Mouse (Mus musculus): ENCODE measurements at regions not wholly inside any gene's neighbourhood (a gene's known extent, or its start where the extent isn't known, plus 50 kb on each side); places are given as distances from the start of the nearest gene placed in this dataset.

GRCm38 (mm10) chr2:84173450-84173849, 183.1 kb downstream of the Gm13691 start:
- no peak for DNase-seq (ENCODE audit: low spot score in 2 of 2)

- DNase-seq (ENCODE audit: low spot score in 2 of 2), result no peak
These were observed 193.4 kb downstream of the Gm13691 start for GRCm38 (mm10) chr2:84183624-84184287.

GRCm38 (mm10) chr2:84184288-84185015, 194.1 kb downstream of the Gm13691 start:
- DNase-seq (ENCODE audit: low spot score in 2 of 2), result no peak

GRCm38 (mm10) chr2:84185016-84185330, 194.6 kb downstream of the Gm13691 start:
- no peak for DNase-seq (ENCODE audit: low spot score in 2 of 2)

- peak in 1 of 2 experiments; percentile 40 for DNase-seq (ENCODE audit: low spot score in 2 of 2)
These were observed 195.9 kb downstream of the Gm13691 start for GRCm38 (mm10) chr2:84186126-84186701.

- no peak for DNase-seq (ENCODE audit: low spot score in 2 of 2)
These were observed 197.1 kb downstream of the Gm13691 start for GRCm38 (mm10) chr2:84187456-84187855.

- DNase-seq (ENCODE audit: low spot score in 2 of 2), result no peak
These were observed 198.9 kb downstream of the Gm13691 start for GRCm38 (mm10) chr2:84189302-84189701.

GRCm38 (mm10) chr2:84217116-84217515, 208.1 kb downstream of the Calcrl start:
- DNase-seq (ENCODE audit: low spot score in 2 of 2), result no peak

- DNase-seq (ENCODE audit: low spot score in 2 of 2), result no peak
These were observed 203.2 kb downstream of the Calcrl start for GRCm38 (mm10) chr2:84222049-84222448.

- no peak for DNase-seq (ENCODE audit: low spot score in 2 of 2)
These were observed 195.4 kb downstream of the Calcrl start for GRCm38 (mm10) chr2:84229777-84230176.

GRCm38 (mm10) chr2:84235641-84236040, 189.6 kb downstream of the Calcrl start:
- DNase-seq (ENCODE audit: low spot score in 2 of 2), result no peak

- no peak for DNase-seq (ENCODE audit: low spot score in 2 of 2)
These were observed 184.0 kb downstream of the Calcrl start for GRCm38 (mm10) chr2:84241244-84241643.

- DNase-seq (ENCODE audit: low spot score in 2 of 2), result no peak
These were observed 183.2 kb downstream of the Calcrl start for GRCm38 (mm10) chr2:84241986-84242385.

GRCm38 (mm10) chr2:84245900-84246299, 179.3 kb downstream of the Calcrl start:
- no peak for DNase-seq (ENCODE audit: low spot score in 2 of 2)

GRCm38 (mm10) chr2:84246562-84246961, 178.6 kb downstream of the Calcrl start:
- DNase-seq (ENCODE audit: low spot score in 2 of 2), result no peak

- DNase-seq (ENCODE audit: low spot score in 2 of 2), result no peak
These were observed 177.0 kb downstream of the Calcrl start for GRCm38 (mm10) chr2:84248169-84248568.

GRCm38 (mm10) chr2:84249871-84250270, 175.3 kb downstream of the Calcrl start:
- no peak for DNase-seq (ENCODE audit: low spot score in 2 of 2)

GRCm38 (mm10) chr2:84252076-84252475, 173.1 kb downstream of the Calcrl start:
- no peak for DNase-seq (ENCODE audit: low spot score in 2 of 2)

GRCm38 (mm10) chr2:84258339-84259006, 166.7 kb downstream of the Calcrl start:
- no peak for DNase-seq (ENCODE audit: low spot score in 2 of 2)

- DNase-seq (ENCODE audit: low spot score in 2 of 2), result no peak
These were observed 166.0 kb downstream of the Calcrl start for GRCm38 (mm10) chr2:84259222-84259621.

GRCm38 (mm10) chr2:84260701-84261100, 164.5 kb downstream of the Calcrl start:
- no peak for DNase-seq (ENCODE audit: low spot score in 2 of 2)

- DNase-seq (ENCODE audit: low spot score in 2 of 2), result no peak
These were observed 163.7 kb downstream of the Calcrl start for GRCm38 (mm10) chr2:84261481-84261880.

- DNase-seq (ENCODE audit: low spot score in 2 of 2), result no peak
These were observed 160.7 kb downstream of the Calcrl start for GRCm38 (mm10) chr2:84264485-84264884.

Data from cerebellum, postnatal 4 days (tissue).